Mouse (Mus musculus) frontal cortex, postnatal 36 days (tissue): ENCODE data around the gene Zfp64.

Experiments
- DNase-seq, 2 experiments: peaks; one replicate each; pipeline ENCODE4 v3.0.0; 2022; ENCODE audit warnings: low spot score in 2 of 2

Gene Zfp64

GRCm38 (mm10) chr2:168851545-168851944 lies 103.8 kb downstream of the Zfp64 start:
- DNase-seq = no peak

GRCm38 (mm10) chr2:168848553-168848952 lies 106.8 kb downstream of the Zfp64 start:
- no peak for DNase-seq

- DNase-seq = no peak
These were observed 109.1 kb downstream of the Zfp64 start for GRCm38 (mm10) chr2:168846180-168846720.
